Mouse (Mus musculus): ENCODE measurements around the gene Zbtb22.
A peak's percentile ranks its signal among the peaks of the same experiment; 100 is the strongest.
"Not testable (repeated sequence)": the region's sequence is repeated elsewhere in the genome, so short reads cannot be mapped to it uniquely, and the experiment has no call there.

Zbtb22 gene

DNA sequence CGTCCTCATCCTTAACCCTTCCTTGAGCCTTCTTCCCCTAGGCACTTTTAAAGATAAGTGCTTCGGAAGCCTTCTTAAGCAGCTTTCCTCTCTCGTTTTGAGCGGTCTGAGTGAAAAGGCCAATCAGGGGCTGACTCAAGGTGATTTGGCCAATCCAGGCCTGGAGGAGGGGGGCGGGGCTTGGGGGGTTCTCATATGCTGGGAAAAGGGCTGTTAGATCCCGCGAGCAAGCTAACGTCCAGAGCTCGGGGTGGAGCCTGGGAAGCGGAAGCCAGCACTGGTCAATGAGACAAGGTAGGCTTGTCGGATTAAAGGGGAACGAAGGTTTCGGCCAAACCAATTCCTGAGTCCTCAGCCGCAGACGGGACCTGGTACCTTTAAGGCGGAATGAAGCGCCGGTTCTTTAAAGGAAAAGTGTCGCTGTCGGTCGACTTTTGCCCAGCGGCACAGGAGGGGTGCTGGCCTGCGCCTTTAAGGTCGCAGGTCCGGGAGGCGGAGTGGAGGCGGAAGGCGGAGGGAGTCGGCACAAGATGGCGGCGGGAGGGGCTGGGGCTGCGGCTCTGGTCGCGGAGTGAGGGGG lies at the start of gene Zbtb22, which contains the start of gene Tapbp:
Gene Zbtb22 (plus strand): TSS at position 234 of the 580 bp plus-strand sequence.
Gene Tapbp (plus strand): TSS at position 229 of the 580 bp plus-strand sequence.
- DNase-seq, result peak; percentile 99

DNA sequence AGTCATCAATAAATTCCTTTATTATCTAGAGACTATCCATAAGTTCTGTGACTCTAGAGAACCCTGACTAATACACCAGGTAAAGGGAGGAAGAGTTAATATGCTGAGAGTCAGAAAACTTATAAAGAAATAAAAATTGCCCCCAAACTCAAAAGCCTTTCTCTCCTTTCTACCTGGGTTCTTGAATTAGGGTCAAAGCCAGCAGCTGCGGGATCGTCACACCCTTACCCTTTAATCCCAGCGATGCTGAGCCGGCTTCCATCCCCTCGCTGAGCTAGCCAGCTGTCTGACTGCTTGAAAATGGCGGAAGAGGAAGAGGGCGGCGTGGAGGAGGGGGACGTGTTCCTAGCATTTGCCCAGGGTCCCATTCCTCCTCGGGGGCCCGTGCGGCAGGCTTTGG lies 42.2 kb upstream of the Zbtb22 start, which contains the start of gene Gm7029:
Gene Gm7029 (plus strand): TSS at position 301 of the 400 bp plus-strand sequence.
- DNase-seq, result not testable (repeated sequence)

DNA sequence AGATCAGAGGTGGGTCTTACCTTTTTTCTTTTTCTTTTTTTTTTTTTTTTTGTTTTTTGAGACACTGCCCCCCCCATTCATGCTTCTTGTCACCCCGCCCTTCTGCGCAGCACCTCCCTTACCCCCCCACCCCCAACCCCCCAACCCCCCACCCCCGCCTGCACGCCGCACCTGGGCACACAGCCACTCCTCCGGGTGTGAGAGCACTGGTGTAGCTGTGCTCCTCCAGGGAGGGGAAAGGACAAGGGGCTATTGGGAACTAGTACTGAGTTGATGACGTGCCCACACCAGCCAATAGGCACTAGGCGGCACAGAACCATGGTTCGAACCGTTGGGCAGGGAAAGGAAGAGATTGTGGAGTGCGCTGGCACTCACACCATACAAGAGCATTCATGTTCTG lies 41.3 kb upstream of the Zbtb22 start:
- DNase-seq, result no peak

DNA sequence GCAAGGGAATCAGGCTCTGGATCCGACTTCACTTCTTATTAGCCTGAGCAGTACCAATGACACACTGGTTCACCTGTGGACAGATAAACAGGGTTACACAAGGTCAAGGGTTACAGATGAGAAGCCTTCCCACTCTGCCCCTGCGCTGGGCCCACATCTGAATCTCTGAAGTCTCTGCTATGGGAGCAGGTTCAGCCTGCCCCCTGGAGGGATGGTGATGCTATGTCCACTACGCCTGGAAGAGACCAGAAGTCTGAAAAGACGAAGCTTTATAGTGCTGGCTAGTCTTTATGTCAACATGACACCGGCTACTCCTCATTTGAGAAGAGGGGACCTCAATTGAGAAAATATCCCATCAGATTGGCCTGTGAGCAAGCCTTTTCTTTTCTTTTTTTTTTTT lies 39.9 kb upstream of the Zbtb22 start:
- DNase-seq, result not testable (repeated sequence)

DNA sequence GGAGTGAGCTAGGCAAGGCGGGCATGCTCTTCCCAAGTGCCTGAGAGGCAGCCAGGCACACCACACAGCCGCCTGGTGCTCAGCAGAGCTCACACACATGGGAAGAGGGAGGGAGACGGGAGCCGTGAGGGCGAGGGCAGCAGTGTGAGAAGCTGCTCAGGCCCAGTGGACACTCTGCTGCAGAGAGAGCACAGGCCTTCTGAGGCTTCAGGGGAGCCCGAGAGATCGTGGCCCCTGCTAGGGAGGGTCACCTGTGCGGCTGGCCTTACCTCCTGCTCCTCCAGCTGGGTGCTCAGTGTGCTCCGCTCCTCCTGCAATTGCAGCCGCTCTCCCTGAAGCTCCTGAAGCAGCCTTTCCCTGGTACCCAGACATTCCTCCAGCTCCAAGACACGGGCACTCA lies 31.4 kb upstream of the Zbtb22 start:
- not testable (repeated sequence) for DNase-seq

DNA sequence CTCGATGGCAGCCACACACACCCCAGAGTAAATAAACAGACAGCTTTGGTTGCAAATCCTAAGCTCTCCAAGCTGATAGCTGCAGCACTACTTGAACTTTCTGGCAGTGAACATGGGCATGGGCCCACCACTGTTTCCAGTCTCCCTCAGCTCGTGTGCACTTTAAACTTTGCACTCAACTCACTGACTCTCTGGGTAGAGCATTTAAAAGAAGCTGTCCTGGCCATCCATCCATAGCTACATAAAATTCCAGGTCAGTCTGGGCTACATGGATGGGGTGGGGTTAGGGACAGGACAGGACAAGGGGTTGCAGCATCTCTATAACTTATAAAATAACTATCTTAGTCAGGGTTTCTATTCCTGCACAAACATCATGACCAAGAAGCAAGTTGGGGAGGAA lies 27.9 kb upstream of the Zbtb22 start:
- peak; percentile 44 for DNase-seq

DNA sequence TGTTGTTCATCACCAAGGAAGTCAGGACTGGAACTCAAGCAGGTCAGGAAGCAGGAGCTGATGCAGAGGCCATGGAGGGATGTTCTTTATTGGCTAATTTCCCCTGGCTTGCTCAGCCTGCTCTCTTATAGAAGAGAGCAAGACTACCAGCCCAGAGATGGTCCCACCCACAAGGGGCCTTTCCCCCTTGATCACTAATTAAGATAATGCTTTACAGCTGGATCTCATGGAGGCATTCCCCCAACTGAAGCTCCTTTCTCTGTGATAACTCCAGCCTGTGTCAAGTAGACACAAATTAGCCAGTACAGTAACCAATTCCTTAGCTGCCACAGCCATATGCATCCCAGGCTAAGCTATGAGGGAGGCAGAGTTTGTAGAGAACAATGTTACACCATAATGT lies 27.5 kb upstream of the Zbtb22 start:
- not testable (repeated sequence) for DNase-seq

DNA sequence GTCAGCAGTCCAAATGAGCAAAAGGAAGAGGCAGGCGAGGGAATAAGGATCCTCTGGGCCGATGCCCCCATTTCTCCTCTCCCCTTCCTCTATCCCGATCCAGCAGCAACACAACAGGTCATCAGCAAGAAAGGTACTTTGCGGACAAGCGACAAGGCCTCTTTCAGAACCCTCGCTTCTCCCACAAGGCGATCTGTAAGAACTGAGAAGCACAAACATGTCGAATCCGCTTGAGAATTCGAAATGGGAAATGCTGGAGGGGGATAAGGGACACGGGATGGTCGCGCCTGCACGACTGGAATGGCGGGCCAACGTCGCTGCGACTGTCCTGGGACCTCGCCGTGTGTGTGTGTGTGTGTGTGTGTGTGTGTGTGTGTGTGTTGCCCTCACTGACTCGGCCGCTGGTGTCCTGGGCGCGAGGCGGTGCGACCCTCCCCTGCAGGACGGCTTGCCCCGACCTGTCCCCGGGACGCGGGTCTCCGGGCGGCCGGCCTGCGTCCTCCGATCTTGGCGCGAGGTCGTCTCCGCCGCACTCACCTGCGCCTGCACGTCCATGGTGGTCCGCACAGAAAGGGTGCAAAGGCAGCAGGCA lies 25.7 kb upstream of the Zbtb22 start:
- not testable (repeated sequence) for DNase-seq

DNA sequence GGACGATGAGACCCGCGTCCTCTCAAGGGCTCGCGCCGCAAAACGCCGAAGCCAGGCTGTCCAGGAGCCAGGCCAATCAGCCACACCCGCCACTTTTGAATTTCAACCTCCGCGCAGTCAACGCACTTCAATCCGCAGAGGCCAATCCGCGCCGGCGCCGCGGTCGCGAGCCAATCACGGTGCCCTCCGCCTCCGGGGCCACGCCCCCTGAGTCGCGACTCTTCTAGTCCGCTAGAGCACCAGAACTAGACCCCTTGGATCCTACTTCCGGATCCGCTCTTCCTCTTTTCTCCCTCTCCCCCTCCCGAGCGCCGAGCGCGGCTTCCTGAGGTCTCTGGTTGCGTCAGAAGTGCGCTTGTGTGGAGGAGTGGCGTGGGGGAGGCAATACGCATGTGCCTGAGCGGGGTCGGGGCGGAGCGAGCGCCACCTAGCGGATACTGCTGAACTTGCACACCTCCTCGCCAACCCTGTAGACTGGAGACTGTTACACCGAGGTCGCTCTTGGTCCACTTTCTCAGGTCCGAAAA lies 25.1 kb upstream of the Zbtb22 start, which contains the start of gene Kifc1:
Gene Kifc1 (minus strand): TSS at position 129 of the 527 bp plus-strand sequence.
- DNase-seq, result peak; percentile 100

DNA sequence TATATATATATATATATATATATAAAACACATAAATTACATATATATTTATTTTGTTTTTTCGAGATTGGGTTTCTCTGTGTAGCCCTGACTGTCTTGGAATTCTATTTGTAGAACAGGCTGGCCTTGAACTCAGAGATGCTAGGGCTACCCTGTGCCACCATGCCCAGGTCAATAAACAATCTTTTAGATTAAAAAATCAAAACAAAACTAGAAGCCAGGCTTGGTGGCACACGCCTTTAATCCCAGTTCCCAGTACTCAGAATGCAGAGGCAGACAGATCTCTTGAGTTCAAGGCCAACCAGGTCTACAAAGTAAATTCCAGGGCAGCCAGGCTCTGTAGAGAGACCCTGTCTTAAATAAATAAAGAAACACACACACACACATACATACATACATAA lies 24.3 kb upstream of the Zbtb22 start:
- DNase-seq, result no peak

DNA sequence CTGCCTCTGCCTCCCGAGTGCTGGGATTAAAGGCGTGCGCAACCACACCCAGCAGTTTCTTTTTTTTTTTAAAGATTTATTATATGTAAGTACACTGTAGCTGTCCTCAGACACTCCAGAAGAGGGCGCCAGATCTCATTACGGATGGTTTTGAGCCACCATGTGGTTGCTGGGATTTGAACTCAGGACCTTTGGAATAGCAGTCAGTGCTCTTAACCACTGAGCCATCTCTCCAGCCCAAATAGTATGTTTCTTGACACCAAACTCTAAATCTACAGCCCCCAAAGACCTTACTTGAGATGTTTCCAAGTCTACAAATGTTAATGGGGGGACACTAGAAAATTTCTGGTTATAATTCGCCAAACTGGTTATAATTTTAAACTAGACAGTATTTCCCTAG lies 23.8 kb upstream of the Zbtb22 start:
- DNase-seq, result not testable (repeated sequence)

DNA sequence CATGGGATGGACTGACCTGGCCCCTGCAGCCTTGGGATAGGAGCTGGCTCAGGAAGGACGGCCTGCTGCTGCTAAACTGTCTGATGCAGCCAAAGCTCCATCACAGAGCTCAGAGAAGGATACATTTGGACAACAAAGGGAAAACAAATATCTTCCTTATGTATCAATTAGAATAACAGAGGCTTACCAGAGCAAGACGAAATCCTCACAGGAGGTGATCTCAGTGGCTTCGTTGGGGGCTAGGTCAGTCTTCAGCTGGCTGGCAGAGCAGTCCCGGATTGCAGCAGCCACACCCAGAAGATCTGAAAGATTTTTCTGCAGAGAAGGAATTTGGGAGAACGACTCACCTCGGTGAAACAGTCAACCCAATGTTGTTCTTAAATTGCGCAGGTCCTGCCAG lies 23.3 kb upstream of the Zbtb22 start:
- no peak for DNase-seq

DNA sequence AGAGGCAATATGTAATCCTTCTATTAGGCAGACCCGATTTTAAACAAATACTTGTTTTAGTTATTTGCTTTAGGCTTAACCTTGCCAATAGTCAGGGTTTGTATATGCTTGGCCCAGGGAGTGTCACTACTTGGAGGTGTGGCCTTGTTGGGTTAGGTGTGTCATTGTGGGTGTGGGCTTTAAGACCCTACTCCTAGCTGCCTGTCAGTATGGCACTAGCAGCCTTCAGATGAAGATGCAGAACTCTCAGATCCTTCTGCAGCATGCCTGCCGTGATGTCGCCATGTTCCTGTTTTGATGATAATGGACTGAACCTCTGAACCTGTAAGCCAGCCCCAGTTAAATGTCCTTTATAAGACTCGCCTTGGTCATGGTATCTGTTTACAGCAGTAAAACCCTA lies 22.7 kb upstream of the Zbtb22 start:
- not testable (repeated sequence) for DNase-seq

DNA sequence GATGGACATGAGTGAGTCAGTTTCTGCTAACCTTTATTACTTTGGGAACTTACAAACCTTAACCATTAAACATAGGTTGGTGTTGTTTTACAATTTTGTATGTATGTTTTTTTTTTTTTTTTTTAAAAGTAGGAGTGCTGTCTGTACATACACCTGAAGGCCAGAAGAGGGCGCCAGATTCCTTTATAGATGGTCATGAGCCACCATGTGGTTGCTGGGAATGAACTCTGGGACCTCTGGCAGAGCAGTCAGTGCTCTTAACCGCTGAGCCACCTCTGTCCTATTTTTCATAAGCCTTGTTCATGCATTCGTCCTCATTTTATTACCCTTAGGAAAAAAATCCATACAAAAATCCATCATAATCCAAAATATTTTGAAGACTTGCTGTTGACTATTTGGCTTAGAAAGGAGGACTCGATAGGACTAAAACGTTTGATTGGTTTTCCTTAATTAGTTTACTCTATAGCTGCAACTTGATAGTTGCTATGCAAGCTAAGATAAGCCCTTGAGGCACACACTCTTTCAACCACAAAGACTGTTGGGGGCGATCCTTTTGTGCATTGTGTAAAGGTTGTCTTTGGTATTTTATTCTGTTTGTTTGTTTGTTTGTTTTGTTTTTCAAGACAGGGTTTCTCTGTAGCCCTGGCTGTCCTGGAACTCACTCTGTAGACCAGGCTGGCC lies 18.4 kb upstream of the Zbtb22 start:
- DNase-seq, result no peak

DNA sequence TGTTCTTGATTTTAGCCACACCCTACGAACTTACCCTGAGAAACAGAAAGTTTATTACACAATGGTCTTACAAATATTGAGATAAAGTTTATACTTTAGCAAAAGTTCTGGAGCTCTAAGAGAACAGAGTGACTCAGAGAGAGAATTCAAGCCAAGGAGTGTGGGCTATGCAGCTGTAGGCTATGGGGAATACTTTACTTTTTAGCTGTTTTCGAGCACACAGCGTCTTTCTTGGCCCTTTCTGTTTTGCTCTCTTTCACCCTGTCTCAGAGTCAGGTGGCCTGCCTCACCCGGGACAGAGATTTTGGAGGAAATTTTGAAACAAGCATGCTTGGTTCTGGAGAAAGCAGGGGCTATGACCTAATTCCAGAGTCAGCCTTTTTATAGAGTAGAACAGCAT lies 17.5 kb upstream of the Zbtb22 start:
- not testable (repeated sequence) for DNase-seq

DNA sequence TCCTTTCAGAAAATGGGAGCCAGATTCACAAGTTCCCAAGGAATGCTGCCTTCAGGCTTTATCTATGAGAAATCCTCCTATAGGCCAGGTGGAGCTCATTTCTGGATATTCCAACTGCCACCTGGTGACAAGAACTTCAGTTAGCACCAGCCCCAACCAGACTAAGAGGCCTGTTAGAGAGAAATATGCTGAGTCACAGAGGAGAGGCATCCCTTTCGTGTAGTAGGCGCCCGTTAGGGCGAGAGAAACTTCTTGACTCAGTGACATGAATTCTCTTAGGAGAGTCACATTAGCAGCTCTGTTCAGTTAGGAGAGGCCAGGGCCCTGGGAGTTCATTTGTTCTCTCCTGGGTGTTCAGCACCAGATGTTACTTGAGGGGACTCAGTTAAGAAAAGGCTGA lies 16.1 kb upstream of the Zbtb22 start:
- DNase-seq, result no peak

DNA sequence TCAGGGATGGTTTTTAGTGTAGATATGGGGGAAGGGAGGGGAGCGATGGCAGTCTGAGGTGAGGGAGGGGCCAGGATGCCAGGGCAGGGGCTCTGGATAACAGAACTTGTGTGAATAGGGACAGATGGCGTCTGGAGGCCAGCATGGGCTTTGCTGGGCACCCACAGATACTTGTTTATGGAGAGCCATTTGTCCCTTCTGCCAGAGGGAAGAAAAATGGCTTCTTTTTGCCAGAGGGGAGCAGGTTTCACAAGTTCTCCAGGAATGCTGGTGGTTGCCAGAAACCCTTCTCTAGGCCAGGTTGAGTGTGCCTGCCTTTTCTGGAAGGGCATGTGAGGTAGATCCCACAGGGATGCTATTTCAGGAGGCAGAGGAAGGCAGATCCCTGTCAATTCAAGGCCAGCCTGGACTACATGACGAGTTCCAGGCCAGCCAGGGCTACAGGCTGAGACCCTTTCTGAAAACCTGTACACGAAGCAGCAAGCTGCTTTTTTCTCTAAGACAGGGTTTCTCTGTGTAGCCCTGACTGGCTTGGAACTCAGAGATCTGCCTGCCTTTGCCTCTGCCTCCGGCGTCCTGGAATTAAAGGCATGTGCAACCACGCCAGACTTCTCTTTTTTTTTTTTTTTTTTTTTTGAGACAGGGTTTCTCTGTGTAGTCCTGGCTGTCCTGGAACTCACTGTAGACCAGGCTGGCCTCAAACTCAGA lies 15.3 kb upstream of the Zbtb22 start:
- no peak for DNase-seq

DNA sequence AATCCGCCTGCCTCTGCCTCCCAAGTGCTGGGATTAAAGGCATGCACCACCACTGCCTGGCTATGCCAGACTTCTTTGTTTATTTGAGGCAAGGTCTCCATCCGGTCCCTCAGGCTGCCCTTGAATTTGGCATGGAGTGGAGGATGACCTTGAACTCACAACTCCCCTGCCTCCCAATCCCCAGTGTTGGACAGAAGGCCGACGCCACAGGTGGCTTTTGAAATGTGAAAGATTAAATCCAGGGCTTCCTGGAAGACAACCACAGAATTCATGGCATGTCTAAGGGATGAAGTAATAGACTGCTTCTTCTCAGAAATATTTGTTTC lies 14.8 kb upstream of the Zbtb22 start:
- no peak for DNase-seq

DNA sequence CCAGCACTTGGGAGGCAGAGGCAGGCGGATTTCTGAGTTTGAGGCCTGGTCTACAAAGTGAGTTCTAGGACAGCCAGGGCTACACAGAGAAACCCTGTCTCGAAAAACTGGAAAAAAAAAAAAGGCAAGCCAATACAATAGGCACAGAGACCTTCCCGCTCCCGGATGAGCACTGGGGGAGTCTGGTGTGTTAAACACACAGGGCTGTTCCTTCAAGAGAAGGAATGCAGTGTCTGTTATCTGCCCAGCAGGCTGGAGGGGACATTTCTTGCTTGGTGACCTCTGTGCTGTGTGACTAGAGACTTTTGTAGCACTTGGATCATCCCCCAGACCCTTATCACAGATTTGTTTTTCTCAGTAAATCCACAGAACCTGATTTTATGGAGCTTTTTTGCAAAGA lies 14.1 kb upstream of the Zbtb22 start:
- no peak for DNase-seq

DNA sequence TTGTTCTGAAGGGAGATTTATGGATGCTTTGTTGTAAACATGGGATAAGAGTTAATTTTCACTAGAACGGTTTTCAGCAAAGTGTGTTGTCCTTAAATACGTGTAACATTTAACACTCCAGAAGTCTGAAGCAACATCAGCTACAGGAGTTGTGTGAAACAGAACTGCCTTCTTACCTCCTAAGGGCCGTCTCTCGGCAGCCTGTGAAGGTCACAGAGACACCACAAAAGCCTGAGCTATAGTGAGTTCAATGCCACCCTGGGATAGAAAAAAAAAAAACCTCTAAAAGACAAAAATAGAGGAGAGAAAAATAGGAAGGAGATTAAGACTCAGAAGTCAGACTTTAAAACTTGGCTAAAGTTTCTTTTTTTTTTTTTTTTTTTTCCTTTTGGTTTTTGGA lies 13.6 kb upstream of the Zbtb22 start:
- DNase-seq, result no peak

DNA sequence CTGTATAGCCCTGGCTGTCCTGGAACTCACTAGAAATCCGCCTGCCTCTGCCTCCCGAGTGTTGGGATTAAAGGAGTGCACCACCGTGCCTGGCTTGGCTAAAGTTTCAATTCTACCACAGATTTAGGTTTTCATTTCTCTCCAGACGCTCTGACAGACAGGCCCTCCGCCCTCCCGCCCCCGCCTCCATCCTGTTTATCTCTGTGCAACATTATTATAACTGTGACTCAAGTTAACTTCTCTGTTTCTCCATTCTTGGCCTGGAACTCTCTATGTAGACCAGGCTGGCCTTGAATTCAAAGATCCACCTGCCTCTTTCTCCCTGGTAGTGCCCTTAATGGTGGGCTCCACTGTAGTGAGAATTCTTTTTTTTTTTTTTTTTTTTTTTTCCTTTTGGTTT lies 13.2 kb upstream of the Zbtb22 start:
- no peak for DNase-seq

DNA sequence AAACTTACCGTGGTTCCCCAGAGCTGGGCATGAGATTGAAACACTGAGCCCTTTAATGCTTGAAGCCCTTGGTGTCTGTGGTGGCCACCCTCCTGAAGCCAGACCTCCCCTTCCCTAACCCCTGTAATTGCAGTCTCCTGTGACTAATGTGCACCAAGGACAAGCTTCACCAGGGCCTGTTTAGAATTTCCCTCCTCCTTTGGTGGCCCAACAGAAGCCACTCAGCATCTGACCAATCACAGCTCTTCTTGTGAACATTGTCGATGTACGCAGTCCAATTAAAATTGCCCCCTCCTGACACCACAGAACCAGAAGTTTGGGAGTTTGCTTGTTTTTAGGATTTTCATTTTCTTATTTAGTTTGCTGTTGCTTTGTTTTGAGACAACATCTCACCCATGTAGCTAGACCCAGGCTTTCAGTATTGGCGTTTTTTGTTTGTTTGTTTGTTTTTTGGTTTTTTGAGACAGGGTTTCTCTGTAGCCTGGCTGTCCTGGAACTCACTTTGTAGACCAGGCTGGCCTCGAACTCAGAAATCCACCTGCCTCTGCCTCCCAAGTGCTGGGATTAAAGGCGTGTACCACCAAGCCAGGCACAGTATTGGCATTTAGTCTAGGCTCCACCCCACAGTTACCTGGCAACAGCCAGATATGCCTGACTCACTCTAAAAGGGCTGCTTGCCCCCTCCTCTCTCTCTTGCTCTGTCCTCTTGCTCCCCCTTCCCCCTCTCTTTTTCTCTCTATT lies 11.6 kb upstream of the Zbtb22 start:
- DNase-seq, result not testable (repeated sequence)

DNA sequence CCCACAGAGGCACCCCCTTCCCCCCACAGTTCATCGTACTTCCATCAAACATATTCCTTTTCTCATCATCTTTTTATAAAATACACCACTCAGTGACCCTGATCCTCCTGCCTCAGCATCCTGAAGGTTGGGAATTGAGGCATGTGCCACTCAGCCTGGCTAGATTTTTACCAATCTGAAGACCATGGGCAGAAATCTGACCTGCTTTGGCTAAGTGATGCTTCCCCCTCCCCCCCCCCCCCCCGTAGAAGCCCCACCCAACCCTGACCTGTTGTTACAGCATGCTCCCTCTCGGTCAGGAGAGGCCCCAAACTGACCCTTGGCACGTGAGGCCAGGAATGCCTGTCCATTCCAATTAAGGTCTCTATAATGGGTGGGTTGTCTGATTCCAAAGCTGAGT lies 10.9 kb upstream of the Zbtb22 start, which contains the start of gene Platr17:
Gene Platr17 (plus strand): TSS at position 301 of the 400 bp plus-strand sequence.
- DNase-seq, result not testable (repeated sequence)

Data from kidney, adult 11 months (tissue).